Mouse (Mus musculus): Measurements from ENCODE around the gene Abi1.

GRCm38 (mm10) chr2:23007149-23007548, 32.9 kb downstream of the Abi1 start:
- TF ChIP-seq CTCF (IDR thresholded peaks at IDR 0.05; ENCODE audit: control insufficient read depth, insufficient read depth, insufficient read length) (no peak), MYOD1 (IDR thresholded peaks at IDR 0.05; ENCODE audit: control insufficient read depth, insufficient read length, low read depth) (no peak), FOSL1 (IDR thresholded peaks at IDR 0.05; ENCODE audit: insufficient read depth, low read length, poor library complexity, severe bottlenecking) (no peak), MAX (IDR thresholded peaks at IDR 0.05) (no peak), MYOG (IDR thresholded peaks at IDR 0.05; ENCODE audit: control insufficient read depth, extremely low read depth, insufficient read length) (no peak)

All from C2C12 (cell line).